Mouse (Mus musculus): ENCODE data around the gene Bin2. TPM values are rescaled to one million over a fixed set of nuclear protein-coding genes. Genes with fewer than 3 reads are reported as not detected.

The Bin2 gene
- polyA plus RNA-seq, 1 experiment from 2014 or later, result 1.6 TPM

DNA sequence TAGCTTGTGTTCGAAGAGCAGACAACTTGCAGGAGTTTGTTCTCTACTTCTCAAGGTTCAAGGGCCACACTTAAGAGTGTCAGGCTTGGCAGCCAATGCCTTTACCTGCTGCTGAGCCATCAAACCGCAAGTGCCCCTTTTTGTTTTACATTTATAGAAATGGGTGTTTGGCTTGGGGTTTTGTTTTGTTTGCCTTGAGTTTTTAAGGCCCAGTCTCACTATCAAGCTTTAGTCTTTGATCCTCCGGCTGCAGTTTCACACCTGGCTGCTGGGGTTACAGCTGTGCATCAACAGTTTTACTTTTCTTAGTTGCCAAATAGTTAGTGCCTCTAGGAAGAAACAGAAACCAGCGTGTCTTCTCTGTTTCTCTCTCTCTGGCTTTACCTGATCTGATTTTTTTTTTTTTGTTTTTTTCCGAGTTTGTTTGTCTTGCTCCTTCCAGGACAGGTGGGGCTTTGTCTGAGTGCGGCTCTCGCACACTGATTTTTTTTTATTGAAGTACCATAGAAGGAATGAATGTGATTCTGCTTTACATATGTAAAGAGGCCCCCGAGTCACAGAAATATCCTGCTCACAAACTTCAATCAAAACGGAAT is 71.0 kb downstream of the Bin2 start:
- Histone ChIP-seq H3K4me1 (ENCODE audit: control insufficient read depth, insufficient read depth, low read depth, low read length) (peaks cover 10% of the 10 kb centered on the region), H3K27ac (ENCODE audit: low read depth, low read length) (peak overlapping the region; percentile 76; the same call in 1 of the 2 replicates), H3K36me3 (ENCODE audit: control insufficient read depth, insufficient read depth, low read length) (no peaks in the 10 kb centered on the region), H3K27me3 (replicated peaks; ENCODE audit: control insufficient read depth, insufficient read depth, low read length) (no peaks in the 10 kb centered on the region), H3K4me3 (ENCODE audit: low read length) (peak overlapping the region; percentile 95), H3K4me2 (ENCODE audit: low read length) (peak overlapping the region; percentile 95), H3K9me3 (ENCODE audit: control insufficient read depth, low read length) (no peaks in the 10 kb centered on the region), H3K9ac (ENCODE audit: low read depth, low read length) (peak overlapping the region; percentile 97)
- WGBS, result 26% methylated on average over 9 of the region's 9 CpGs
- no peak for ATAC-seq

DNA sequence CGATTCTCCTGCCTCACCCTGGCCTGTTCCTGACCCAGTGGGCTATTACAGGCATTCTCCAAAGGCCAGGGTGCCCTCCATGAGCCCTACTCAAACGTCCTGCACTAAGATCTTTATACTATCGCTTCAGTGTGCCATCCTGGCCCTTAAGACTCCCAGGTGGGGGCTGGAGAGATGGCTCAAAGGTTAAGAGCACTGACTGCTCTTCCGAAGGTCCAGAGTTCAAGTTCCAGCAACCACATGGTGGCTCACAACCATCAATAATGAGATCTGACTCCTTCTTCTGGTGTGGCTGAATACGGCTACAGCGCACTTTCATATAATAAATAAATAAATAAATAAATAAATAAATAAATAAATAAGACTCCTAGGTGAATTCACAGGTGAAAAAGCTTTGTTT is 76.5 kb downstream of the Bin2 start:
- 84% methylated on average over 6 of the region's 6 CpGs for WGBS
- H3K9ac ChIP-seq (ENCODE audit: low read depth, low read length), result no peak overlapping the region
- H3K4me3 ChIP-seq (ENCODE audit: low read length), result no peak overlapping the region
- no peaks in the 10 kb centered on the region for H3K9me3 ChIP-seq (ENCODE audit: control insufficient read depth, low read length)
- H3K27ac ChIP-seq (ENCODE audit: low read depth, low read length), result no peak overlapping the region
- H3K27me3 ChIP-seq (replicated peaks; ENCODE audit: control insufficient read depth, insufficient read depth, low read length), result no peaks in the 10 kb centered on the region
- H3K36me3 ChIP-seq (ENCODE audit: control insufficient read depth, insufficient read depth, low read length), result peaks cover 11% of the 10 kb centered on the region
- H3K4me2 ChIP-seq (ENCODE audit: low read length), result no peak overlapping the region
- ATAC-seq, result no peak
- no peaks in the 10 kb centered on the region for H3K4me1 ChIP-seq (ENCODE audit: control insufficient read depth, insufficient read depth, low read depth, low read length)

Small RNA genes within 50 kb of the gene (microRNA-seq; reads per million reads assigned to microRNA genes)
- not detected for gene Mir6961

Other genes with a start within 250 kb of the Bin2 start
- gene Gm5475, start 247.4 kb downstream of the Bin2 start, polyA plus RNA-seq (2015; fragmentation: Nextera tagmentation; extraction: Ambion mirVana), result 0.11 and 0.16 TPM in 2 replicates
- gene Slc11a2, start 244.5 kb downstream of the Bin2 start, polyA plus RNA-seq (2015; fragmentation: Nextera tagmentation; extraction: Ambion mirVana), result 24.9 and 30.8 TPM in 2 replicates
- 59.3 and 62.0 TPM in 2 replicates for gene Letmd1, start 200.5 kb downstream of the Bin2 start, polyA plus RNA-seq (2015; fragmentation: Nextera tagmentation; extraction: Ambion mirVana)
- 36.3 and 43.4 TPM in 2 replicates for gene Csrnp2, start 174.1 kb downstream of the Bin2 start, polyA plus RNA-seq (2015; fragmentation: Nextera tagmentation; extraction: Ambion mirVana)
- 32.4 and 37.4 TPM in 2 replicates for gene Tfcp2, start 117.5 kb downstream of the Bin2 start, polyA plus RNA-seq (2015; fragmentation: Nextera tagmentation; extraction: Ambion mirVana)
- 26.4 and 31.2 TPM in 2 replicates for gene Pou6f1, start 69.6 kb downstream of the Bin2 start, polyA plus RNA-seq (2015; fragmentation: Nextera tagmentation; extraction: Ambion mirVana)
- gene Dazap2, start 54.2 kb downstream of the Bin2 start, polyA plus RNA-seq (2015; fragmentation: Nextera tagmentation; extraction: Ambion mirVana), result 123 and 134 TPM in 2 replicates
- 3.6 and 4.1 TPM in 2 replicates for gene Smagp, start 32.6 kb downstream of the Bin2 start, polyA plus RNA-seq (2015; fragmentation: Nextera tagmentation; extraction: Ambion mirVana)
- 1.4 and 2.0 TPM in 2 replicates for gene Cela1, start 18.4 kb upstream of the Bin2 start, polyA plus RNA-seq (2015; fragmentation: Nextera tagmentation; extraction: Ambion mirVana)
- gene Galnt6, start 59.8 kb upstream of the Bin2 start, polyA plus RNA-seq (2015; fragmentation: Nextera tagmentation; extraction: Ambion mirVana), result 0.17 and 0.30 TPM in 2 replicates
- 24.7 and 27.9 TPM in 2 replicates for gene Slc4a8, start 92.2 kb upstream of the Bin2 start, polyA plus RNA-seq (2015; fragmentation: Nextera tagmentation; extraction: Ambion mirVana)
- gene Scn8a, start 200.3 kb upstream of the Bin2 start, polyA plus RNA-seq (2015; fragmentation: Nextera tagmentation; extraction: Ambion mirVana), result 11.6 and 20.0 TPM in 2 replicates